ENCODE assay signal across 24 mouse cellular contexts in genomic region chr2:148060705-148061104, GRCm38 (mm10). TPM values are rescaled to one million over a fixed set of nuclear protein-coding genes. Genes with fewer than 3 reads are reported as not detected.
"Had no signal": no experiment of that assay in that cellular context is flagged by ENCODE, and none has a peak within 500 bp of the region (broad histone marks: within the 10 kb centered on the region; RNA-seq: fewer than 3 reads in every experiment).

No protein-coding gene starts in this region.

- H3K9me3 ChIP-seq: liver, embryonic 13.5 days; neural tube, embryonic 15.5 days; stomach, embryonic 15.5 days had no signal

- H3K36me3 ChIP-seq: liver, embryonic 13.5 days; neural tube, embryonic 15.5 days; stomach, embryonic 15.5 days had no signal

- H3K4me3 ChIP-seq: layer of hippocampus, adult 2 months; left cerebral cortex, adult 2 months; liver, embryonic 13.5 days; myocyte; neural tube, embryonic 15.5 days; stomach, embryonic 15.5 days had no signal

- DNase-seq: kidney, adult 2 months; kidney, postnatal 25 days; layer of hippocampus, adult 9-11 months; layer of hippocampus, postnatal 36 days; liver, embryonic 13.5 days; lung, adult 2 months; lung, postnatal 14 days; lung, postnatal 4 days; right cerebral cortex, adult 18-20 months; right cerebral cortex, postnatal 14 days; spleen, adult 18-20 months; thymus, postnatal 25 days had no signal

- ATAC-seq: intestine, postnatal 0 days had no signal

- H3K27me3 ChIP-seq: liver, embryonic 13.5 days; stomach, embryonic 15.5 days had no signal

- H3K4me1 ChIP-seq: liver, embryonic 13.5 days; neural tube, embryonic 15.5 days; stomach, embryonic 15.5 days had no signal

- H3K4me2 ChIP-seq: liver, embryonic 13.5 days; neural tube, embryonic 15.5 days; stomach, embryonic 15.5 days had no signal

- H3K9ac ChIP-seq: liver, embryonic 13.5 days; neural tube, embryonic 15.5 days; stomach, embryonic 15.5 days had no signal

- H3K27ac ChIP-seq: kidney, postnatal 0 days; layer of hippocampus, adult 2 months; left cerebral cortex, adult 2 months; liver, embryonic 13.5 days; neural tube, embryonic 15.5 days; stomach, embryonic 15.5 days had no signal

RNA-seq across cellular contexts. Expression of gene Foxa2, which starts 13.9 kb away (rescaled TPM):
- total RNA-seq: layer of hippocampus, adult 2 months; layer of hippocampus, postnatal 36 days; left cerebral cortex, adult 2 months; left cerebral cortex, postnatal 10 days; left cerebral cortex, postnatal 36 days; megakaryocyte progenitor cell, adult 5-6 weeks; megakaryocyte-erythroid progenitor cell, adult 5-6 weeks; monocyte, adult 5-6 weeks had no signal
- polyA plus RNA-seq: kidney, adult 2 months; kidney, postnatal 0 days had no signal
